Mouse (Mus musculus): ENCODE results near the gene Pak2. TPM values are rescaled to one million over a fixed set of nuclear protein-coding genes. Genes with fewer than 3 reads are reported as not detected.
"Not testable (repeated sequence)": the region's sequence is repeated elsewhere in the genome, so short reads cannot be mapped to it uniquely, and the experiment has no call there.

Pak2 gene
- total and polyA plus RNA-seq, 2 experiments from 2014 or later: 19.1 to 25.8 TPM

DNA sequence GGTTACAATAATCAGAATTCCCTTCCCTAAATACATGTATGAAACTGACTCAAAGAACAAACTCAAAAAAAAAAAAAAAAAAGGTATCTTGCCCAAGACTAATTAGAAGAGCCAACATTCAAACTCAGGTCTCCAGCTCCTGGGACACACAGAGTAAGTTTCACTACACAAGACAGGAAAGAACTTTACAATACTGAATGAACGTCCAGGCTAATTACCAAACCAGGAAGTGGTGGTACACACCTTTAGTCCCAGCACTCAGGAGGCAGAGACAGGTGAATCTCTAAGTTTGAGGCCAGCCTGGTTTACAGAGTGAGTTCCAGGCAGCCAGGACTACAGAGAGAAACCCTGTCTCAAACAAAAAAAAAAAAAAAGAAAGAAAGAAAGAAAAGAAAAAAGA lies 3.4 kb downstream of the Pak2 start:
- Histone ChIP-seq H3K27ac (ENCODE audit: low read depth) (no peak overlapping the region), H3K27me3 (ENCODE audit: control insufficient read depth, insufficient read depth, low read length) (no peaks in the 10 kb centered on the region), H3K36me3 (replicated peaks; ENCODE audit: control insufficient read depth, insufficient read depth, low read length) (no peaks in the 10 kb centered on the region), H3K9me3 (replicated peaks; ENCODE audit: control insufficient read depth, low read length) (no peaks in the 10 kb centered on the region), H3K9ac (replicated peaks; ENCODE audit: low read depth, low read length) (no peak overlapping the region), H3K4me2 (ENCODE audit: low read depth, low read length) (no peak overlapping the region), H3K4me3 (ENCODE audit: low read depth, low read length) (no peak overlapping the region), H3K4me1 (ENCODE audit: control insufficient read depth, insufficient read depth) (peaks cover 22% of the 10 kb centered on the region)
- ATAC-seq (ENCODE audit: insufficient read depth, low read depth) (no peak), DNase-seq (ENCODE audit: low spot score) (no peak)
- no peak for TF ChIP-seq EP300 (IDR thresholded peaks at IDR 0.05; ENCODE audit: low read depth)
- no peak for TF ChIP-seq CTCF (IDR thresholded peaks at IDR 0.05; ENCODE audit: low read depth)
- WGBS: 39% methylated on average over 1 of the region's 1 CpGs

DNA sequence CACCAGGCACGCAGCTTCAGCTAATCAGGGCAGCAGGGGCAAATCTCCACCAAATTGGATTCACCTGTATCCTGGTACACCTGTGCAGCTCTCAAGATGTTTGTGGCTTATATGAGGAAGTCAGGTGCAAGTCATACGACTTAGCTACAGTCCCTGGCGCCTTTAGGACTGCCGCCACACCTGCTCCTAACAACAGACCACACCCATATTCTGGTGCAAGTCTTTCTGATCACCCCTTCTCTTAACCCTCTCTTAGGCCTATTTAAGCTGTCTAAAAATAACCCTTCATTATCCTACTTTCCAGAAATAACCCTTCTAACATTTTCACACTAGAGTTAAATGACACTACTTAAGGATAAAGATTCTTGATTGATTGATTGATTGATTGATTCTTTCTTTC lies 9.1 kb downstream of the Pak2 start:
- not testable (repeated sequence) for DNase-seq (ENCODE audit: low spot score); H3K27me3 ChIP-seq (ENCODE audit: control insufficient read depth, insufficient read depth, low read length); ATAC-seq (ENCODE audit: insufficient read depth, low read depth); H3K9me3 ChIP-seq (replicated peaks; ENCODE audit: control insufficient read depth, low read length); H3K36me3 ChIP-seq (replicated peaks; ENCODE audit: control insufficient read depth, insufficient read depth, low read length); H3K4me3 ChIP-seq (ENCODE audit: low read depth, low read length); H3K4me2 ChIP-seq (ENCODE audit: low read depth, low read length); H3K27ac ChIP-seq (ENCODE audit: low read depth); H3K9ac ChIP-seq (replicated peaks; ENCODE audit: low read depth, low read length)
- WGBS: 56% methylated on average over 4 of the region's 4 CpGs
- peaks cover 38% of the 10 kb centered on the region for H3K4me1 ChIP-seq (ENCODE audit: control insufficient read depth, insufficient read depth)

DNA sequence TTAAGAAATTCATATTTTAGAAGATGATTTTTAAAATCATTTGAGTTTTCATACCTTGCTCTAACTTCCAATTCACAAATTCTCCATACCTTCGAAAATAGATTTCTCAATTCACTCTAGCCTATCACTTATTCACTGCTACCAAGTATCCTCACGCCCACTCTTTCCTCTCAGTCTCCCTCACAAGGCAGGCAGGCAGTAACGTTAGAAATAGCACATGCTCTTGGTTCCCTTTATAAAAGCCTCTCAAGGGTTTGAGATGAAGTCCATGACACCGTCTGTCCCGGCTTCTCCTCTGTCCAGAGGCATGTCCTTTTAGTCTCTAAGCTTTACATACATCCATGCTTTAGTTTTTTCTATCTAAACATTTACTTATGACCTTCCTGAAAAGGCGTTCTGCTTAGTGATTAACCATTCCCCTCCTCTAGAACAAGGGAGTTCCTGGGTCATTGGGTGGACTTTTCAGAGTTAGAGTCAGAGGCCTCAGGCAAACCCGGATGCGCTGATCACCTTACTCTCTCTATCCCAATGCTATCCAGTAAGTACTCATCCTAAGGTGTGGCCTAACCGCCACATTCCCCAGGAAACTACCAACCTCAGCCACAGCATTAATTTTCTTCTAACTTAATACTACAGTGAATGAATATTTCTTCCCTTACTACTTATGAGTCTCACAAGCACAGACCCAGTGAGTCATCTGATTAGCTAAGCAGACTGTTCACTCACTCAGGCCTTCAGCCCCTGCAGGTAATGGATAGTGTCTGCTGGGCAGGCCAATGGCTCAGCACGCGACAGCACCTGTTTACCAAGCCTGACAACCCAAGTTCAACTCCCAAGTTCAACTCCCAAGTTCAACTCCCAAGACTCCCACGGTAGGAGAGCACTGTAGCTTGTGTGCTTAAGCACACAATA lies 10.5 kb downstream of the Pak2 start:
- H3K36me3 ChIP-seq (replicated peaks; ENCODE audit: control insufficient read depth, insufficient read depth, low read length): no peaks in the 10 kb centered on the region
- no peak overlapping the region for H3K4me2 ChIP-seq (ENCODE audit: low read depth, low read length)
- no peaks in the 10 kb centered on the region for H3K9me3 ChIP-seq (replicated peaks; ENCODE audit: control insufficient read depth, low read length)
- H3K4me1 ChIP-seq (ENCODE audit: control insufficient read depth, insufficient read depth): peaks cover 42% of the 10 kb centered on the region
- DNase-seq (ENCODE audit: low spot score) (no peak), ATAC-seq (ENCODE audit: insufficient read depth, low read depth) (no peak)
- no peak overlapping the region for H3K9ac ChIP-seq (replicated peaks; ENCODE audit: low read depth, low read length)
- H3K4me3 ChIP-seq (ENCODE audit: low read depth, low read length): no peak overlapping the region
- 65% methylated on average over 12 of the region's 12 CpGs for WGBS
- H3K27ac ChIP-seq (ENCODE audit: low read depth): no peak overlapping the region
- H3K27me3 ChIP-seq (ENCODE audit: control insufficient read depth, insufficient read depth, low read length): no peaks in the 10 kb centered on the region
- no peak for TF ChIP-seq EP300 (IDR thresholded peaks at IDR 0.05; ENCODE audit: low read depth)
- TF ChIP-seq CTCF (IDR thresholded peaks at IDR 0.05; ENCODE audit: low read depth): no peak

DNA sequence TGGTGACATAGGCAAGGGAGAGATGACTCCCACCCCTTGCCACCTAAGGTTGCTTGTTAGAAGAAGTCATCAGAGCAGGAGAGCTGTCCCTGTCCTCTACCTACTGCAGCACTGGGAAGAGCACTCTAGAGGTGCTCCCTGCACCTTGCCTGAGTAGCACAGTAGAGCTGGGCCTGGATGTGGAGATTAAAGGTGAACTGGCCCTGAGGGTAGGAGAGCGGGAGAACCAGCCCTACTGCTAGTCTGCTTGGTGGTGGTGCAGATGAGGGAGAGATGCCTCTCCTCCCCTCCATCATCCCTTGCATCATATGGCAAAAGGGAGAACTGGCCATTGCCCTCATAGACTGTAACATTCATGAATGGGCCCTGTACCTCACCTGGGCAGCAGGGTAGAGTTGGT lies 12.2 kb downstream of the Pak2 start:
- peaks cover 41% of the 10 kb centered on the region for H3K4me1 ChIP-seq (ENCODE audit: control insufficient read depth, insufficient read depth)
- H3K36me3 ChIP-seq (replicated peaks; ENCODE audit: control insufficient read depth, insufficient read depth, low read length): no peaks in the 10 kb centered on the region
- H3K9me3 ChIP-seq (replicated peaks; ENCODE audit: control insufficient read depth, low read length): no peaks in the 10 kb centered on the region
- H3K4me2 ChIP-seq (ENCODE audit: low read depth, low read length): no peak overlapping the region
- WGBS: 94% methylated on average over 1 of the region's 1 CpGs
- no peak overlapping the region for H3K9ac ChIP-seq (replicated peaks; ENCODE audit: low read depth, low read length)
- no peaks in the 10 kb centered on the region for H3K27me3 ChIP-seq (ENCODE audit: control insufficient read depth, insufficient read depth, low read length)
- no peak for ATAC-seq (ENCODE audit: insufficient read depth, low read depth)
- no peak overlapping the region for H3K27ac ChIP-seq (ENCODE audit: low read depth)
- H3K4me3 ChIP-seq (ENCODE audit: low read depth, low read length): no peak overlapping the region
- DNase-seq (ENCODE audit: low spot score): no peak
- TF ChIP-seq CTCF (IDR thresholded peaks at IDR 0.05; ENCODE audit: low read depth) (no peak), EP300 (IDR thresholded peaks at IDR 0.05; ENCODE audit: low read depth) (no peak)

DNA sequence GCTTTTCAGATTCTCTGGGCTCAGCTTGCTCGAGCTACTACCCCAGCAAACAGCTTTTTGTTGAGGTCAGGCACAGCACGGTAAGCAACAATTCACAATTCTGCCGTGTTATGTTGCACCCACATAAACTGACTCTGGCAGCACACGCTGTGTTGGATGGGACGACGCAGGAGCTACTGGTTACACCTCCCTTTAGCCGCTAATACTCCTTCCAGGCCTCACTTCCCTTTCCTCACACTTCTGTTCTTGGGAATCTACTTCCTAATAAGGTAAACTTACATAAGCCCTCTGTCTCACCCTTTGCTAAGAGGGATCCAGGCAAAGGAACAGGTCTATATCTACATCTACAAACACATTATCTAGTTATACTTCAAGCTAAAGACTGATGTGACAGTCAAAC lies 15.2 kb downstream of the Pak2 start:
- WGBS: 40% methylated on average over 7 of the region's 7 CpGs

DNA sequence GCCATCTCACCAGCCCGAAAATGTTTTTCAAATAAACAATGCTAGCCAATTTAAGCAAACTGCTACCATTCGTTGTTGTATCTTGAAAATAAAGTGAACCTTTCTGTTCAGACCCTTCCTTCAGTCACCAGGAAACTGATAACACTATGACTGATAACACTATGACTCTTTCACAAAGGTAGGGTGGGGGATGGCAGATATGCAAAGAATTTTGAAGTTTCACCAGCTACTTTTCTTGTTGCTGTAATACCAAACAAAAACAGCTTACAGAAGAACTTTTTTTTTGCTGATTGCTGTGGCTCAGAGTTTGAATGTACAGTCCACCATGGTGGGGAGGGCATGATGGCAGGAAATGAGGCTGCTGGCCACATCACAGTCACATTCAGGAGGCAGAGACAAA lies 16.9 kb downstream of the Pak2 start:
- TF ChIP-seq CTCF (IDR thresholded peaks at IDR 0.05; ENCODE audit: low read depth): no peak
- no peak for TF ChIP-seq EP300 (IDR thresholded peaks at IDR 0.05; ENCODE audit: low read depth)
- Histone ChIP-seq H3K9me3 (replicated peaks; ENCODE audit: control insufficient read depth, low read length) (no peaks in the 10 kb centered on the region), H3K27me3 (ENCODE audit: control insufficient read depth, insufficient read depth, low read length) (no peaks in the 10 kb centered on the region), H3K27ac (ENCODE audit: low read depth) (no peak overlapping the region), H3K4me2 (ENCODE audit: low read depth, low read length) (no peak overlapping the region), H3K4me1 (ENCODE audit: control insufficient read depth, insufficient read depth) (peaks cover 24% of the 10 kb centered on the region), H3K4me3 (ENCODE audit: low read depth, low read length) (no peak overlapping the region), H3K9ac (replicated peaks; ENCODE audit: low read depth, low read length) (no peak overlapping the region), H3K36me3 (replicated peaks; ENCODE audit: control insufficient read depth, insufficient read depth, low read length) (no peaks in the 10 kb centered on the region)
- no peak for DNase-seq (ENCODE audit: low spot score)
- ATAC-seq (ENCODE audit: insufficient read depth, low read depth): no peak
- WGBS: 51% methylated on average over 2 of the region's 2 CpGs

More for the DNA sequence above, 15.2 kb downstream of the Pak2 start:
- no peak for DNase-seq (ENCODE audit: low spot score)
- no peak overlapping the region for H3K4me2 ChIP-seq (ENCODE audit: low read depth, low read length)
- H3K9ac ChIP-seq (replicated peaks; ENCODE audit: low read depth, low read length): no peak overlapping the region
- no peak overlapping the region for H3K4me3 ChIP-seq (ENCODE audit: low read depth, low read length)
- TF ChIP-seq CTCF (IDR thresholded peaks at IDR 0.05; ENCODE audit: low read depth) (no peak), EP300 (IDR thresholded peaks at IDR 0.05; ENCODE audit: low read depth) (no peak)
- H3K4me1 ChIP-seq (ENCODE audit: control insufficient read depth, insufficient read depth): peaks cover 31% of the 10 kb centered on the region
- H3K9me3 ChIP-seq (replicated peaks; ENCODE audit: control insufficient read depth, low read length): no peaks in the 10 kb centered on the region
- no peak overlapping the region for H3K27ac ChIP-seq (ENCODE audit: low read depth)
- no peaks in the 10 kb centered on the region for H3K36me3 ChIP-seq (replicated peaks; ENCODE audit: control insufficient read depth, insufficient read depth, low read length)
- H3K27me3 ChIP-seq (ENCODE audit: control insufficient read depth, insufficient read depth, low read length): no peaks in the 10 kb centered on the region
- ATAC-seq (ENCODE audit: insufficient read depth, low read depth): no peak
